Mouse (Mus musculus) embryonic facial prominence, embryonic 13.5 days (tissue): ENCODE results near the gene Cyp2d10. TPM values are rescaled to one million over a fixed set of nuclear protein-coding genes. Genes with fewer than 3 reads are reported as not detected.
"Not testable (repeated sequence)": the region's sequence is repeated elsewhere in the genome, so short reads cannot be mapped to it uniquely, and the experiment has no call there.

ENCODE experiments used
- ATAC-seq: fragments of 200-750 bp; cut with Nextera tagmentation; 2 replicates; pipeline ENCODE4 v1.8.0; 2017; ENCODE audit warnings: low read depth; ENCODE audit not compliant: insufficient number of reproducible peaks, insufficient read depth, low FRiP score, low TSS enrichment
- H3K27ac ChIP-seq: fragments of 300-500 bp; sonication (generic); 2 replicates; pipeline ENCODE4 v1.5.1; 2015; ENCODE audit warnings: moderate library complexity, mild to moderate bottlenecking, inconsistent platforms
- H3K27me3 ChIP-seq: fragments of 300-500 bp; sonication (generic); 2 replicates; pipeline ENCODE4 v1.6.1; 2015; ENCODE audit warnings: mild to moderate bottlenecking, inconsistent platforms
- H3K36me3 ChIP-seq: fragments of 300-500 bp; sonication (generic); 2 replicates; pipeline ENCODE4 v1.6.1; 2015; ENCODE audit warnings: mild to moderate bottlenecking, inconsistent platforms
- H3K4me1 ChIP-seq: fragments of 300-500 bp; sonication (generic); 2 replicates; pipeline ENCODE4 v1.6.1; 2015; ENCODE audit warnings: inconsistent platforms
- H3K4me2 ChIP-seq: fragments of 300-500 bp; sonication (generic); 2 replicates; pipeline ENCODE4 v1.6.1; 2015; ENCODE audit warnings: moderate library complexity, mild to moderate bottlenecking, inconsistent platforms
- H3K4me3 ChIP-seq: fragments of 300-500 bp; sonication (generic); 2 replicates; pipeline ENCODE4 v1.5.1; 2015; ENCODE audit warnings: mild to moderate bottlenecking, inconsistent platforms
- H3K9ac ChIP-seq: fragments of 300-500 bp; sonication (generic); 2 replicates; pipeline ENCODE4 v1.6.1; 2015; ENCODE audit warnings: mild to moderate bottlenecking, inconsistent platforms
- H3K9me3 ChIP-seq: fragments of 300-500 bp; sonication (generic); 2 replicates; pipeline ENCODE4 v1.6.1; 2016; ENCODE audit warnings: inconsistent platforms
- WGBS: fragments of 180-500 bp; shearing (Covaris S2); methylation state at CpG from one replicate; pipeline ENCODE4 v1.1.7; 2015; ENCODE audit warnings: mixed read lengths; 5-methylcytosine and 5-hydroxymethylcytosine counted together
- polyA plus RNA-seq: library from polyadenylated mRNA; unstranded; fragments of >200 nt; fragmentation: Nextera tagmentation; extraction: Ambion mirVana; gene quantifications from 2 replicates; pipeline ENCODE4 v1.2.1, GENCODE M21; 2015

The Cyp2d10 gene
- polyA plus RNA-seq, 1 experiment from 2014 or later: not detected

DNA sequence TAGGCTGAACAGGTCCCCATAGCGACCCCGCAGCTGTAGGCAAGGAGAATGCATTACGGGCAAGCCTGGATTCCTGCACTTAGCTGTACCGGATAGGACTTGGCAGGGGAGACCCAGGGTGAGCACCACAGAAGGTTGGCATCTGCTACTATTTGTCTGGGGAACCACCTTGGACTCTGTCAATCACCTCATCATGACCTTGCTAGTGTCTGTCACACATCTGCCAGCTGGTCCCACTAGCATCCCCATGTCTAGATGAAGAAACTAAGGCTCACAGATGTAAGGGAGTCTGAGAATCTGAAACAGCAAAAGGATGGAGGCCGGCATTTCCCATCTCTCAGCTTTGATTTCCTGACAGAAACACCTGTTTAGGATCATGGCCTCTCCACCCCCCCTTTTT, 32.6 kb downstream of the Cyp2d10 start:
- H3K4me1 ChIP-seq: peaks cover 21% of the 10 kb centered on the region
- 85% methylated on average over 5 of the region's 5 CpGs for WGBS
- 0 out of 2 replicates have a peak, but pooled peaks have one; percentile 11 for ATAC-seq

DNA sequence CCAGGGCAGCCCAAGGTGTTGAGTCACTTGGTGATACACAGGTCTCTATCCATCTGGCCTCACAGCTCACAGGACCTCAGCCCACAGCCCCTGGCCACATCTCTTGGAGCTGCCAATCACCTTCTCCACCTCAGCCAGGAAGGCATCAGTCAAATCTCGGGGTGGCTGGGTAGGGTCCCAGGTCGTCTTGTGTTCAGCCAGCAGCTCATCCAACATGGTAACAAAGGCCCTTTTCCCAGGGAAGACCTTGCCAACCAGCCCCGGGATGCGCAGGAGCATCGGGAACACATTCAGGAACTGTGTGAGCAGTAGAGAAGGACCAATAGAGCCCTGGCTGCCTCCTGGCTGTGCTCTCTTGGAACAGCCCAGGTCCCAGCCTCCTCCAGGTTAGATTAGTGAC, 34.0 kb downstream of the Cyp2d10 start:
- H3K9ac ChIP-seq: no peak overlapping the region
- H3K9me3 ChIP-seq: no peaks in the 10 kb centered on the region
- peaks cover 9% of the 10 kb centered on the region for H3K4me1 ChIP-seq
- WGBS: 89% methylated on average over 5 of the region's 5 CpGs
- no peak overlapping the region for H3K4me3 ChIP-seq
- no peak overlapping the region for H3K27ac ChIP-seq
- peaks cover 16% of the 10 kb centered on the region; the same call in 1 of the 2 replicates for H3K36me3 ChIP-seq
- no peaks in the 10 kb centered on the region for H3K27me3 ChIP-seq
- ATAC-seq: no peak
- no peak overlapping the region for H3K4me2 ChIP-seq

More for the DNA sequence above, 32.6 kb downstream of the Cyp2d10 start:
- no peaks in the 10 kb centered on the region for H3K9me3 ChIP-seq
- H3K9ac ChIP-seq: no peak overlapping the region
- no peak overlapping the region for H3K4me3 ChIP-seq
- H3K27me3 ChIP-seq: no peaks in the 10 kb centered on the region
- H3K4me2 ChIP-seq: no peak overlapping the region
- peaks cover 16% of the 10 kb centered on the region; the same call in 1 of the 2 replicates for H3K36me3 ChIP-seq
- H3K27ac ChIP-seq: no peak overlapping the region

DNA sequence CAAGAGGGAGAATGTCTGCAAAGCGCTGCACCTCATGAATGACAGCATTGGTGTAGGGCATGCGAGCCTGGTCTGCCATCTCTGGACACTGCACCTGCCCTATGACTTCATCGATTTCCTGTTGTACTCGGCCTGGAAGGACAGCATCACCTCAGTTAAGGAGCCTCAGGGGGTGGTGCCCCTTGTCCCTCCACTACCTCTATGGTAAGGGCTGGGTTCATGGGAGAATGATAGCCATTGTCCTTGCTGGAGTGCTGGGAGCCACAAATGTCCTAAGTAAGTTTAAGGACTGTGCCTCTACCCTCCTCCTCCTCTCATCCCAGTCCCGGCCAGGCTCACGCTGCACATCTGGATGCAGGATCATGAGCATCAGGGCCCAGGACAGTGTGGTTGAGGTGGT, 34.5 kb downstream of the Cyp2d10 start:
- ATAC-seq: no peak
- Histone ChIP-seq H3K9ac (no peak overlapping the region), H3K4me3 (no peak overlapping the region), H3K4me1 (peaks cover 7% of the 10 kb centered on the region), H3K27me3 (no peaks in the 10 kb centered on the region), H3K27ac (no peak overlapping the region), H3K36me3 (peaks cover 16% of the 10 kb centered on the region; the same call in 1 of the 2 replicates), H3K9me3 (no peaks in the 10 kb centered on the region), H3K4me2 (no peak overlapping the region)
- WGBS: 86% methylated on average over 6 of the region's 6 CpGs

DNA sequence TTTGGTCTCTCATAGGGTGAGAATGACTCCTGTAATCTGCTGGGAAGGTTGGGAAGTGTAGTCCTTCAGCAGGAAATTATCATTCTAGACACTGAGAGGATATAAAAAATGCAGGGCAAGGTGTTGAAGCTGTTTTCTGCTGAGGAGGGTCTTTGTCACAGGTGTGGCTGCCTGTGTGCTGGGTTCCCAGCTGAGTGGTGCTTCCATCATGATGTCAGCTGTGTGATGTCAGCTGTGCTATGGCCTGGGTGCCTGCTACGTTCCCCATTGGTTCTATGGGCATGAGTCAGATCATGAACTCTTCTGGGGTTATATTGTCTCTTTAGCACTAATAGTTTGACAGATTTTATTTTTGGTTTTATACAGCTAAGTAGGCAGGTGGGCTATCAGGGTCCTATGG, 38.1 kb downstream of the Cyp2d10 start:
- 84% methylated on average over 1 of the region's 1 CpGs for WGBS

DNA sequence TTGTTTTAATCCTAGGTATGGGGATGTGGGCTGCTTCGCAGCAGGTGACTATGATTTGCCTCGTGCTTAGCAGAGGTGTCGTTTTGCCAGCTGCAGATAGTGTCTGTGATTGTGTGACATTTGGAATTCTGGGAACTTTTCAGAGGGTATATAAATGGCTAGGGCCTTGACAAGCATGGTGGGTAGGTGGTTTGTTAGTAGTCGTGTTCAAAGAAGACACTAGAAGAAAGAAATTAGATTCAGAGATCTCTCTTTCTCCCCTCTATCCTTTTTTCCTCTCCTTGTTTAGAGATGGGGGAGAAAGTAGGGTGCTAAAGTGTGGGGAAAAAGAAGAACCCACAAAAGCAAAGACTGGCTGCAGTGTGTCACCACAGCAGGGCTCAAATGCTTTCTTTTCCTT, 38.8 kb downstream of the Cyp2d10 start:
- Histone ChIP-seq H3K36me3 (peaks cover 5% of the 10 kb centered on the region; the same call in 1 of the 2 replicates), H3K9ac (no peak overlapping the region), H3K9me3 (no peaks in the 10 kb centered on the region), H3K4me2 (no peak overlapping the region), H3K27me3 (no peaks in the 10 kb centered on the region), H3K4me1 (no peaks in the 10 kb centered on the region), H3K4me3 (no peak overlapping the region), H3K27ac (no peak overlapping the region)
- WGBS: 87% methylated on average over 4 of the region's 4 CpGs
- no peak for ATAC-seq

More for the DNA sequence above, 38.1 kb downstream of the Cyp2d10 start:
- ATAC-seq: no peak
- no peak overlapping the region for H3K4me3 ChIP-seq
- no peak overlapping the region for H3K9ac ChIP-seq
- no peaks in the 10 kb centered on the region for H3K9me3 ChIP-seq
- no peaks in the 10 kb centered on the region for H3K4me1 ChIP-seq
- H3K4me2 ChIP-seq: no peak overlapping the region
- no peaks in the 10 kb centered on the region for H3K27me3 ChIP-seq
- H3K36me3 ChIP-seq: peaks cover 6% of the 10 kb centered on the region; the same call in 1 of the 2 replicates
- no peak overlapping the region for H3K27ac ChIP-seq

DNA sequence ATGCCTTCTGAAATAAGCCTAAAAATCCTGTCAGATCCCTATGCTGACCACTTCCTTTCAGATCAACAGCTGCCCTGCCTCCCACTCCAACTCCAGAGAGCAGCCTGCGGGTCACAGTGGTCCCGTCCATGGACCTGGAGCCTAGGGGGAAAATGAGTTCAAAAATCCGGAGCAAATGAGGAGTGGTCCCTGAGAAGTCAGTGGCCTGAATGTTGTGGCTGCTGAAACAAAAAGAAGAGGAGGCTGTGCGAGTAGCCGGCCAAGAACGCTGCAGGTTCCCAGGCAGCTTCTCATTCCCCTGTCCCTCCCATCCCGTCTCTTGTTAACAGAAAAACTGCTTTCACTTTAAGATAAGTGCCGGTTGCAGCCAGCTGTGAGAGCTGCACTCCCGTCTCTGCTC, 42.4 kb downstream of the Cyp2d10 start:
- not testable (repeated sequence) for H3K27ac ChIP-seq, H3K9me3 ChIP-seq, H3K4me3 ChIP-seq, H3K4me1 ChIP-seq, H3K4me2 ChIP-seq, ATAC-seq, H3K36me3 ChIP-seq, H3K27me3 ChIP-seq, H3K9ac ChIP-seq
- 11% methylated on average over 6 of the region's 9 CpGs for WGBS

DNA sequence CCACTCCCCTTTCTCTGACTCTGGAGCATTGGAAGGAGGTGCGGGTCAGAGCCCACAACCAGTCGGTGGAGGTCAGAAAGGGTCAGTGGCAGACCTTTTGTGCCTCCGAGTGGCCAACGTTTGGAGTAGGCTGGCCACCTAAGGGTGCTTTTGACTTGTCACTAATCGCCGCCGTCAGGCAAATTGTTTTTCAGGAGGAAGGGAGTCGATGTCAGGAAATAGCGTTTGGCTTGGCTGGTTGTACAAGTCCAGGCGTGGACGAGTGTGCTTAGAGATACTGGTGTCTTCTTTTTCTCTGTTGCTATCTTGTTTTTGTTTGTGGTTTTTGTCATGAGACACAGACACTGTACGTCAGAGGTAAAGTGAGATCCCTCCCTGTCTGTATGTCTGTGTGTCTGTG, 43.2 kb downstream of the Cyp2d10 start:
- not testable (repeated sequence) for ATAC-seq, H3K9me3 ChIP-seq, H3K27me3 ChIP-seq, H3K27ac ChIP-seq, H3K4me1 ChIP-seq, H3K36me3 ChIP-seq, H3K4me3 ChIP-seq, H3K9ac ChIP-seq, H3K4me2 ChIP-seq
- 62% methylated on average over 9 of the region's 12 CpGs for WGBS

DNA sequence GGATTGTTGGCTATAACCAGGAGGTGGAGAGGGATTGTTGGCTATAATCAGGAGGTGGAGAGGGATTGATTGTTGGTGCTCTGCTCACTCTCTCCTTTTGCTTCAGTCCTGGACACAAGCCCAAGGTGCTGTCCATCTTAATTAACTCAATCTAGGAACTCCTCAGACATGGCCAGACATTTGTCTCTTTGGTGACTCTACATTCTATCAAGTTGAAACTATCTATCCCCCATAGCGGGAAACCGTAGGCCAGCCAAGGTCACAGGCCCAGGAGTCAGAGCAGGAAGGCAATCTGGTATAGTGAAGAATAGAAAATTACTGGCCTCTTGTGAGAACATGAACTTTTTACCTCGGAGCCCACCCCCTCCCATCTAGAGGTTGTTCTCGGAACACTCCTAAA, 44.8 kb downstream of the Cyp2d10 start:
- Histone ChIP-seq H3K4me3 (no peak overlapping the region), H3K4me1 (peaks cover 5% of the 10 kb centered on the region; the same call in 1 of the 2 replicates), H3K27ac (no peak overlapping the region), H3K9me3 (no peaks in the 10 kb centered on the region), H3K27me3 (no peaks in the 10 kb centered on the region), H3K36me3 (no peaks in the 10 kb centered on the region), H3K9ac (no peak overlapping the region), H3K4me2 (no peak overlapping the region)
- WGBS: 91% methylated on average over 4 of the region's 4 CpGs
- no peak for ATAC-seq

DNA sequence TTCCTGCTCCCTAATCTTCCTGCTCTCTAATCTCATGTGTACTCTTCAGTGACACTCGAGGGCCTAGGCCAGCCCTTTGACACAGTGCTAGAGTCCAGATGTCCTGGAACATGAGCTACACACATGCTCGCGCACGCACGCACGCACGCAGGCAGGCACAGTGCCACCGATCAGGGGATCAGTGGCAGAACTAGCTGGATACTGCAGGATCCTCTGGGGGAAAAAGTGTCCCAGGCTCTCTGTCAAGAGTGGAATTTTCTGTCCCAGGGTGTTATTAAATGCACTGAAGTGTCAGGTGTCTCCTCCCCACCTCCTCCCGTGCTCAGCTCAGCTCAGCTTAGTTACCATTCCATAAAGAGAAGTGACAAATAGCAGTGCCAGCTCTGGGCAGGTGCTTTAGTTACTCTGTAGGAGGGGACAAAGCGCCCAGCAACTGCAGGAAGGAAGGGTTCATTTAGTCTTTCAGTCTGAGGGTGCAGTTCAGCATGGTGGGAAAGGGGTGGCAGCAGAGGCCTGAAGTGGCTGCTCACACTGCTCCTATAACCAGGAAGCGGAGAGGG, 45.5 kb downstream of the Cyp2d10 start:
- no peak overlapping the region for H3K27ac ChIP-seq
- H3K4me3 ChIP-seq: no peak overlapping the region
- 59% methylated on average over 11 of the region's 11 CpGs for WGBS
- H3K4me1 ChIP-seq: peaks cover 5% of the 10 kb centered on the region; the same call in 1 of the 2 replicates
- H3K9ac ChIP-seq: no peak overlapping the region
- H3K27me3 ChIP-seq: no peaks in the 10 kb centered on the region
- no peak for ATAC-seq
- no peaks in the 10 kb centered on the region for H3K36me3 ChIP-seq
- no peaks in the 10 kb centered on the region for H3K9me3 ChIP-seq
- no peak overlapping the region for H3K4me2 ChIP-seq

DNA sequence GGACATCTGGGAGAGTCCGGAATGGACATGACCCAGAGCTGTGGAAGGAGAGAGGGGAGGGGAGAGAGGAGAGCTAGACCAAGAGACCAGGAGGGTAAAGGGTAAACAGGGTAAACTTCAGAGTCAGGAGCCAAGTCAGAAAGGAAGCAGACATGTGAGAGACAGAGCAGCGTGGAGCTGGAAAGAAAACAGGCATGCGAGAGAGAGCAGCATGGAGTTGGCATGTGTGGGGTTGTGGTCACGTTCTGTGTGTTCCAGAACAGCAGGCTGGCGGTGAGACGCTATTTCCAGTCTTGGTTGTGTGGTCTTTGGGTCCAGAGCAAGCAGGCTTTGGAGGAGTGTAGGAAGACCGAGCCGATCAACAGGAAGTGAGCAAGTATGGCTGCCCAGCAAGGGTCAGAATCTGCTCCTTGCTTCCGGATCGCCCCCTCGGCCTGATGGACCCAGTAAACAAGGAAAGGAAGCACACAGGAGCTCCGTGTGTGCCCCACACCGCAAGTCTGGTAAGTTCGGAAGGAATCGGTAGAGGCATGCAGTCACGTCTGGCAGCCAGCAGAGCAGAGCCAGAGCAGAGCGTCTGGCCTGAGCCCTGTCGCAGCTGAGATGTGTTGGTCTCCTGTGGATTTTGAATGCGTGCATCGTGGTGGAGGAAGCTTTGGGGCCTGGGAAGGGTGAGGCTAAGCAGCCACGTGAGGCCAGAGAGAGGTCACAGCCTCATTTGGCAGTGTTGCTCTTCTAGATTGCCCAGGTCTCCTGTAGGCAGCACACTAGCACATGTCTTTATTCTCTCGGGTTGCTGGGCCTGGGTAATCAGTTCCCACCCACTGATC, 48.3 kb downstream of the Cyp2d10 start:
- ATAC-seq: no peak
- Histone ChIP-seq H3K4me3 (no peak overlapping the region), H3K9me3 (no peaks in the 10 kb centered on the region), H3K27ac (peak overlapping the region; percentile 48; the same call in 1 of the 2 replicates), H3K9ac (peak overlapping the region; percentile 49), H3K27me3 (no peaks in the 10 kb centered on the region), H3K4me1 (peaks cover 9% of the 10 kb centered on the region; the same call in 1 of the 2 replicates), H3K36me3 (no peaks in the 10 kb centered on the region), H3K4me2 (no peak overlapping the region)
- 61% methylated on average over 22 of the region's 22 CpGs for WGBS

DNA sequence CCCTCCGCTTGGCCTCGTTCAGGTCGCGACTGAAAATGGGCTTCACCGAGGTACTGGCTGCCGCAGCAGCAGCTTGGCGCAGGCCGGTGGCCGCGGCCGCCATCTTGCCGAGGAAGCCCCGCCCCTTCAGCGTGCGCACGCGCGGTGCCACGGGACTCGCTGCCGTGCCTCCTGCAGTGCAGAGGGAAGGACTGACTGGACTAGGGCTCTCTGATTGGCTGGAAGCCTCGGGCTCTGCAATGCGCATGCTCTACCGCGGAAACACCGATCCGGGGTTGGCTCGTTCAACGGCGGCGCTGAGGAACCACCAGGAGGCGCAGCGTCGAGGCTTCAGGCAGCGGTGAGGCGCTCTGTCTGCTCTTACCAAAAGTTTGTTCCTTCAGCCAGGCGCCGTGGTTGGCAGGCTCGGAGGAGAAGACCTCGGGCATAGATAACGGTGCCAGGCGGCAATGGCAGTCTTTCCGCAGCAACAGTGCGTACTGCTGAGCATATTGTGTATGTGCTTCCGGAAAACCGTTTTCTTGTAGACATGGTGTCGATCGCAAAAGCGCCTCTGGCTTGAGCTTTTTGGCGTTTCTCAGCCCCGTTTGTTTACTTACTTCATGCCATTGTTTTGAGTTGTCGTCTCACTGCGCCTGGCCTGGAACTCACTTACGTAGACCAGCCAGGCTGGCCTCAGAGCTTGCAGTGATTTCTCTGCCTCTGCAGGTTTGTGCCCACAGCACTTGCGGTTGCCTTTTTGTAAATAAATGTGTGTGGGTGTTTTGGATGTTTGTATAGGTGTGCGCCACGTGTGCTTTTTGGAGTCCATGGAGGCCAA, 52.7 kb downstream of the Cyp2d10 start, which contains the start of gene Ndufa6:
Ndufa6 (minus strand) TSS at position 197 of the 820 bp plus-strand sequence.
- ATAC-seq: peak; percentile 99
- Histone ChIP-seq H3K4me3 (peak within 1 kb of the TSS; percentile 98), H3K27me3 (no peaks in the 10 kb centered on the region), H3K27ac (peak within 1 kb of the TSS; percentile 90), H3K4me1 (peaks cover 25% of the 10 kb centered on the region), H3K9ac (peak within 1 kb of the TSS; percentile 98), H3K4me2 (peak within 1 kb of the TSS; percentile 89), H3K9me3 (no peaks in the 10 kb centered on the region), H3K36me3 (peaks cover 18% of the 10 kb centered on the region)
- WGBS: 1% methylated on average over 57 of the region's 57 CpGs
